ENCODE assay signal across 8 mouse cellular contexts in genomic region chr4:133378236-133379045, GRCm38 (mm10). TPM values are rescaled to one million over a fixed set of nuclear protein-coding genes. Genes with fewer than 3 reads are reported as not detected.
DNase-seq lines count a peak whose midpoint lies in the region; ATAC-seq lines count a peak whose summit lies in the region.

No protein-coding gene starts in this region.

- H3K4me2 ChIP-seq in intestine, embryonic 15.5 days (replicated peaks): peak overlapping the region; percentile 46

- H3K9ac ChIP-seq in intestine, embryonic 15.5 days: peak overlapping the region; percentile 22

- intact Hi-C loops in heart, postnatal 25 days (cut with DNase I): no loop called here

- H3K36me3 ChIP-seq in heart, embryonic 10.5 days: peaks cover 8% of the 10 kb centered on the region; the same call in 1 of the 2 replicates
- H3K36me3 ChIP-seq in intestine, embryonic 15.5 days: no peaks in the 10 kb centered on the region; the same call in 1 of the 2 replicates

- DNase-seq in heart, embryonic 10.5 days (ENCODE audit: low spot score): peak; percentile 91
- DNase-seq in heart, postnatal 25 days (ENCODE audit: low spot score): no peak
- peak; percentile 85 for DNase-seq in 3T3-L1 (ENCODE audit: low read depth, low spot score)
- DNase-seq in adrenal gland, postnatal 10 days: peak; percentile 79
- peak; percentile 85 for DNase-seq in fibroblast of lung, adult 2 months (ENCODE audit: low read depth)
- peak; percentile 51 for DNase-seq in neural tube, embryonic 10.5 days (ENCODE audit: extremely low spot score, low spot score)
- no peak for DNase-seq in layer of hippocampus, postnatal 25 days (ENCODE audit: extremely low spot score in 1 of 2, low spot score in 1 of 2)

- peak overlapping the region; percentile 39 for H3K4me3 ChIP-seq in heart, embryonic 10.5 days
- no peak overlapping the region for H3K4me3 ChIP-seq in intestine, embryonic 15.5 days (replicated peaks)

- H3K27ac ChIP-seq in heart, embryonic 10.5 days: peak overlapping the region; percentile 75
- peak overlapping the region; percentile 59 for H3K27ac ChIP-seq in intestine, embryonic 15.5 days

- H3K27me3 ChIP-seq in heart, embryonic 10.5 days (ENCODE audit: insufficient read depth, poor library complexity, severe bottlenecking): no peaks in the 10 kb centered on the region
- H3K27me3 ChIP-seq in intestine, embryonic 15.5 days (replicated peaks): no peaks in the 10 kb centered on the region

- peaks cover 71% of the 10 kb centered on the region for H3K4me1 ChIP-seq in heart, embryonic 10.5 days
- H3K4me1 ChIP-seq in intestine, embryonic 15.5 days (replicated peaks): peaks cover 53% of the 10 kb centered on the region

- ATAC-seq in intestine, embryonic 15.5 days: peak; percentile 86

- H3K9me3 ChIP-seq in heart, embryonic 10.5 days: no peaks in the 10 kb centered on the region
- H3K9me3 ChIP-seq in intestine, embryonic 15.5 days: no peaks in the 10 kb centered on the region

- 5% methylated on average over 13 of the region's 13 CpGs for WGBS in heart, embryonic 10.5 days
- 15% methylated on average over 13 of the region's 13 CpGs for WGBS in intestine, embryonic 15.5 days

RNA-seq across cellular contexts. Expression of gene Slc9a1, which starts 8.9 kb away (rescaled TPM):
- 7.6 and 8.2 TPM in 2 replicates for polyA plus RNA-seq in heart, embryonic 10.5 days (2016; fragmentation: Nextera tagmentation; extraction: Ambion mirVana)
- total RNA-seq in heart, postnatal 25 days (2021): 10 to 100 TPM; 16.3 to 20.0 TPM
- total RNA-seq in adrenal gland, postnatal 10 days (2021): 10 to 100 TPM; 31.9 to 42.5 TPM
- polyA plus RNA-seq in intestine, embryonic 15.5 days (2015; fragmentation: Nextera tagmentation; extraction: Ambion mirVana): 8.5 and 9.3 TPM in 2 replicates
- 10 to 100 TPM; 59.6 to 62.8 TPM for total RNA-seq in layer of hippocampus, postnatal 25 days (2021)

RNA-seq across cellular contexts. Expression of gene Wdtc1, which starts 25.2 kb away (rescaled TPM):
- 13.4 and 14.2 TPM in 2 replicates for polyA plus RNA-seq in heart, embryonic 10.5 days (2016; fragmentation: Nextera tagmentation; extraction: Ambion mirVana)
- total RNA-seq in heart, postnatal 25 days (2021): 10 to 100 TPM; 81.2 to 82.7 TPM
- 10 to 100 TPM; 46.3 to 50.1 TPM for total RNA-seq in adrenal gland, postnatal 10 days (2021)
- polyA plus RNA-seq in intestine, embryonic 15.5 days (2015; fragmentation: Nextera tagmentation; extraction: Ambion mirVana): 13.9 and 17.0 TPM in 2 replicates
- total RNA-seq in layer of hippocampus, postnatal 25 days (2021): 10 to 100 TPM; 84.4 to 85.8 TPM

Comparison
In these comparisons a context has a peak if more than half of its experiments do, and no peak if none do; other contexts are left out.
1. DNase-seq: peak in heart, embryonic 10.5 days (single experiment), 3T3-L1 (single experiment), adrenal gland, postnatal 10 days (single experiment), fibroblast of lung, adult 2 months (single experiment) and neural tube, embryonic 10.5 days (single experiment); none in heart, postnatal 25 days (single experiment) and layer of hippocampus, postnatal 25 days (0 of 2).